Mouse (Mus musculus) intestine, postnatal 0 days (tissue): ENCODE results near the gene Hspb9. TPM values are rescaled to one million over a fixed set of nuclear protein-coding genes. Genes with fewer than 3 reads are reported as not detected.

ENCODE experiments used
- ATAC-seq: fragments of 200-750 bp; cut with Nextera tagmentation; 2 replicates; pipeline ENCODE4 v1.8.0; 2017; ENCODE audit warnings: mild to moderate bottlenecking, moderate TSS enrichment, moderate library complexity
- H3K27ac ChIP-seq: fragments of 300-500 bp; sonication (generic); 2 replicates; pipeline ENCODE4 v1.5.1; 2014; ENCODE audit warnings: mild to moderate bottlenecking, low read depth, low read length, moderate library complexity
- H3K27me3 ChIP-seq: fragments of 300-500 bp; sonication (generic); replicated peaks from 2 replicates; pipeline ENCODE4 v1.6.1; 2014; ENCODE audit warnings: low read length, mixed read lengths; ENCODE audit not compliant: control insufficient read depth, insufficient read depth
- H3K36me3 ChIP-seq: fragments of 300-500 bp; sonication (generic); 2 replicates; pipeline ENCODE4 v1.6.1; 2014; ENCODE audit warnings: mild to moderate bottlenecking, moderate library complexity; ENCODE audit not compliant: control insufficient read depth, insufficient read depth
- H3K4me1 ChIP-seq: fragments of 300-500 bp; sonication (generic); replicated peaks from 2 replicates; pipeline ENCODE4 v1.6.1; 2014; ENCODE audit warnings: antibody characterized with exemption, low read length, mixed read lengths; ENCODE audit not compliant: control insufficient read depth, insufficient read depth
- H3K4me2 ChIP-seq: fragments of 300-500 bp; sonication (generic); replicated peaks from 2 replicates; pipeline ENCODE4 v1.6.1; 2014; ENCODE audit warnings: low read depth, mild to moderate bottlenecking, moderate library complexity
- H3K4me3 ChIP-seq: fragments of 300-500 bp; sonication (generic); 2 replicates; pipeline ENCODE4 v1.5.1; 2014; ENCODE audit warnings: low read depth, low read length
- H3K9ac ChIP-seq: fragments of 300-500 bp; sonication (generic); 2 replicates; pipeline ENCODE4 v1.6.1; 2014; ENCODE audit warnings: mild to moderate bottlenecking, low read depth, low read length
- H3K9me3 ChIP-seq: fragments of 300-500 bp; sonication (generic); 2 replicates; pipeline ENCODE4 v1.6.1; 2016; ENCODE audit warnings: mixed run types; ENCODE audit not compliant: control insufficient read depth
- CTCF ChIP-seq: sonication (generic); IDR thresholded peaks from 2 replicates; pipeline ENCODE4 v1.5.1; 2016; ENCODE audit warnings: low read depth, mild to moderate bottlenecking, control low read depth, antibody characterized with exemption, moderate library complexity
- WGBS: fragments of 180-500 bp; shearing (Covaris S2); extraction: QIAGEN DNeasy Blood & Tissue Kit; methylation state at CpG from one replicate; pipeline ENCODE4 v1.1.7; 2014; 5-methylcytosine and 5-hydroxymethylcytosine counted together
- polyA plus RNA-seq: library from polyadenylated mRNA; unstranded; fragments of >200 nt; fragmentation: Nextera tagmentation; extraction: Ambion mirVana; gene quantifications from 2 replicates; pipeline ENCODE4 v1.2.1, GENCODE M21; 2015

Gene Hspb9
- polyA plus RNA-seq, 1 experiment from 2014 or later, result 0.44 TPM

DNA sequence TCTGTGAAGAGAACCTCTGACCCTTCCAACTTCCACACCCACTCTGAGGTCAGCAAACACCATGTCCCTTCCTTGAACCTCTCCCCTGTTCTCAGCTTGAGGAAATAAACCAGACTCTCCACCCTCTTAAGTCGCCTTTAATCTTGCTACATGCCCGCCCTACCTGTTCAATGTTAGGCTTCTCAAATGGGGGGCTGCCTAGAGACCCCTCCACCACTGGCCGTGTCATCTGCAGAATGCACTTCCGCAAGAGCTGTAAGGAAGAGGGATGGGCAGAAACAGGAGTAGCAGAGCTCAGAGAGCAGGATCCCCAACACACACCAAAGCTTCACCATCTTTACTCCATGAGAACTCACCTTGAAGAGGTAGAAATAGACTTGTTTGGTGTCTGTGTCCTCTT is 2.7 kb upstream of the Hspb9 start:
- H3K4me1 ChIP-seq, result 0 out of 2 replicates have a peak, but pooled peaks cover 5% of the 10 kb centered on the region
- no peak for ATAC-seq
- H3K4me3 ChIP-seq, result no peak overlapping the region
- WGBS, result 69% methylated on average over 4 of the region's 4 CpGs
- no peak overlapping the region for H3K27ac ChIP-seq
- 0 out of 2 replicates have a peak overlapping the region, but pooled peaks have one; percentile 98 for H3K4me2 ChIP-seq
- no peaks in the 10 kb centered on the region for H3K27me3 ChIP-seq
- no peak for TF ChIP-seq CTCF
- H3K9ac ChIP-seq, result no peak overlapping the region
- H3K36me3 ChIP-seq, result peaks cover 49% of the 10 kb centered on the region
- H3K9me3 ChIP-seq, result no peaks in the 10 kb centered on the region

GRCm38 (mm10) chr11:100711783-100712615 is 1.7 kb upstream of the Hspb9 start, which contains the start of gene Kat2a:
TSS of gene Kat2a (minus strand) at chr11:100712465.
- Histone ChIP-seq H3K9ac (peak within 1 kb of the TSS; percentile 65), H3K36me3 (peaks cover 48% of the 10 kb centered on the region), H3K4me3 (peak within 1 kb of the TSS; percentile 83), H3K4me2 (peak within 1 kb of the TSS; percentile 98), H3K4me1 (0 out of 2 replicates have a peak, but pooled peaks cover 5% of the 10 kb centered on the region), H3K9me3 (no peaks in the 10 kb centered on the region), H3K27me3 (no peaks in the 10 kb centered on the region), H3K27ac (0 out of 2 replicates have a peak within 1 kb of the TSS, but pooled peaks have one; percentile 35)
- no peak for TF ChIP-seq CTCF
- 2% methylated on average over 47 of the region's 48 CpGs for WGBS
- peak; percentile 72 for ATAC-seq

DNA sequence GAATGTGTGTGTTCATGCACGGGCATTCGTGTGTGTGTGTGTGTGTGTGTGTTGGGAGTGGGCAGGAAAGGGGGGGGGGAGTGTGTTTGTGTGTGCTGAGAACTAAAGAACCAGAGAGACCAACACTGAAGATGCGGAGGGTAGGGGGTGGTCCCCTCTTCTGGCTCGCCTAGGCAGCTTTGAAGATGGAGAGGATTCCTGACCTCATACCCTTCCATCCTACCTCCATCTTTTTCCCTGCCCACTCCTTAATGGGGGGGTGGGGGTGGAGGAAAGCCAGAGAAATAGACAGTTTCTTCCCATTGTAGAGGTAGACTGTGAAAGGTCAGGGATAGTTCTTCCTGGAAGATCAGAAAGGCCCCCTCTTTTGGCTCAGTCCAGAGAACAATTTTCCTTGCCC is 476 bp upstream of the Hspb9 start:
- no peaks in the 10 kb centered on the region for H3K9me3 ChIP-seq
- H3K36me3 ChIP-seq, result peaks cover 51% of the 10 kb centered on the region
- peak overlapping the region; percentile 57 for H3K4me2 ChIP-seq
- 0 out of 2 replicates have a peak overlapping the region, but pooled peaks have one; percentile 35 for H3K27ac ChIP-seq
- no peak for TF ChIP-seq CTCF
- H3K4me3 ChIP-seq, result no peak overlapping the region
- H3K9ac ChIP-seq, result no peak overlapping the region
- 0 out of 2 replicates have a peak, but pooled peaks cover 5% of the 10 kb centered on the region for H3K4me1 ChIP-seq
- no peak for ATAC-seq
- WGBS, result 73% methylated on average over 4 of the region's 4 CpGs
- H3K27me3 ChIP-seq, result no peaks in the 10 kb centered on the region

DNA sequence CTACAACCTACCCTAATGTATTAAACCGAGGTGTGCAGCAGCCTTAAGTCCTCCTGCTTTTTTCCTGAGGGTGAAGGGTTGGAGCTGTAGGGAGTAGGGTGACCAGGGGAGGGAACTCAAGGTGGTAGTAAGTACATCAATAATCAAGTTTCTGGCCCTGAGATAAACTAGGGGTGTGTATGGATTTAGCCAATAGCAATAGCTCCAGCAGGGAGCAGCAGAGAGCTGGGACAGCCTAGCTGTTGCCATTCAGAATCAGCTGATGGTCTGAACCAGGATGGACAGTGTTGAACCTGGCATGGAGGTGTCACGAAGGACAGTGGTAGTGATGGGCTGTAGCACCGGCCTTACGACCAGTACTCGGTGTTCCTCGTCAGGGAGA is 875 bp downstream of the Hspb9 start:
- Histone ChIP-seq H3K4me3 (peak overlapping the region; percentile 16; the same call in 1 of the 2 replicates), H3K27me3 (no peaks in the 10 kb centered on the region), H3K4me2 (peak overlapping the region; percentile 57), H3K36me3 (peaks cover 52% of the 10 kb centered on the region), H3K27ac (peak overlapping the region; percentile 35; the same call in 1 of the 2 replicates), H3K9ac (no peak overlapping the region), H3K4me1 (0 out of 2 replicates have a peak, but pooled peaks cover 5% of the 10 kb centered on the region), H3K9me3 (no peaks in the 10 kb centered on the region)
- WGBS, result 50% methylated on average over 6 of the region's 6 CpGs
- TF ChIP-seq CTCF, result peak; percentile 95
- ATAC-seq, result peak; percentile 6; the same call in 1 of the 2 replicates

GRCm38 (mm10) chr11:100714948-100715347 is 1.3 kb downstream of the Hspb9 start:
- Histone ChIP-seq H3K36me3 (peaks cover 55% of the 10 kb centered on the region), H3K4me1 (0 out of 2 replicates have a peak, but pooled peaks cover 8% of the 10 kb centered on the region), H3K4me2 (no peak overlapping the region), H3K9me3 (no peaks in the 10 kb centered on the region), H3K27ac (no peak overlapping the region), H3K27me3 (no peaks in the 10 kb centered on the region), H3K4me3 (no peak overlapping the region), H3K9ac (no peak overlapping the region)
- no peak for TF ChIP-seq CTCF
- ATAC-seq, result no peak
- WGBS, result 96% methylated on average over 6 of the region's 6 CpGs

DNA sequence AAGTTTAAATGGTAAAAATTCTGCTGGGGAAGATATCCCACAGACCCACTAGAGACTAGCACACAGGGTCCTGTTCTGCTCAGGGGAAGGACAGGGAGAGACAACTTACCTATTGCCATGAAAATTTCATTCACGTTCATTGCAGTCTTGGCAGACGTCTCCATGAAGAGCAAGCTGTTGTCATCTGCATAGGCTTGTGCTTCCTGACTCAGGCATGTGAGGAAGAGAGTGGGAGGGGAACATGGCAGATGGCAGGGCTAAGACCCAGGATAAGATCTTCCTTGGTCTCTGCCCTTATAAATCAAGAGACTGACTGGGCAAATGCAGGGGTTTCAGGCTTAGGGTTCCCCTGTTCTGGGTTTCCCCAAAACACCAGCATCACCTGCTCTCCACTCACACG is 3.0 kb downstream of the Hspb9 start:
- no peak overlapping the region for H3K27ac ChIP-seq
- WGBS, result 88% methylated on average over 3 of the region's 3 CpGs
- no peaks in the 10 kb centered on the region for H3K27me3 ChIP-seq
- ATAC-seq, result no peak
- H3K4me2 ChIP-seq, result no peak overlapping the region
- no peak overlapping the region for H3K9ac ChIP-seq
- peaks cover 10% of the 10 kb centered on the region; the same call in 1 of the 2 replicates for H3K4me1 ChIP-seq
- H3K4me3 ChIP-seq, result no peak overlapping the region
- H3K9me3 ChIP-seq, result no peaks in the 10 kb centered on the region
- no peak for TF ChIP-seq CTCF
- H3K36me3 ChIP-seq, result peaks cover 50% of the 10 kb centered on the region
